Mouse (Mus musculus): ENCODE measurements around the gene Igsf8.
A peak's percentile ranks its signal among the peaks of the same experiment; 100 is the strongest.

Gene Igsf8

GRCm38 (mm10) chr1:172274116-172274515 is 12.7 kb downstream of the Igsf8 start:
- no peak for DNase-seq

GRCm38 (mm10) chr1:172274547-172274946 is 13.1 kb downstream of the Igsf8 start:
- DNase-seq = no peak

- DNase-seq = peak; percentile 12
Observed at GRCm38 (mm10) chr1:172277172-172277571, 15.7 kb downstream of the Igsf8 start.

GRCm38 (mm10) chr1:172278328-172278727 is 16.9 kb downstream of the Igsf8 start:
- DNase-seq = no peak

- no peak for DNase-seq
Observed at GRCm38 (mm10) chr1:172279768-172280509, 18.5 kb downstream of the Igsf8 start.

- DNase-seq = no peak
Observed at GRCm38 (mm10) chr1:172281522-172282254, 20.2 kb downstream of the Igsf8 start.

- DNase-seq = no peak
Observed at GRCm38 (mm10) chr1:172283073-172283472, 21.6 kb downstream of the Igsf8 start.

GRCm38 (mm10) chr1:172284221-172284620 is 22.8 kb downstream of the Igsf8 start:
- DNase-seq = no peak

GRCm38 (mm10) chr1:172286740-172287139 is 25.3 kb downstream of the Igsf8 start:
- no peak for DNase-seq

GRCm38 (mm10) chr1:172288900-172289616 is 27.6 kb downstream of the Igsf8 start:
- no peak for DNase-seq

- no peak for DNase-seq
Observed at GRCm38 (mm10) chr1:172289617-172289946, 28.1 kb downstream of the Igsf8 start.

GRCm38 (mm10) chr1:172292880-172293279 is 31.4 kb downstream of the Igsf8 start:
- DNase-seq = no peak

- no peak for DNase-seq
Observed at GRCm38 (mm10) chr1:172293449-172293848, 32.0 kb downstream of the Igsf8 start.

GRCm38 (mm10) chr1:172295751-172296197 is 34.3 kb downstream of the Igsf8 start:
- DNase-seq = no peak

GRCm38 (mm10) chr1:172296816-172297510 is 35.5 kb downstream of the Igsf8 start:
- no peak for DNase-seq

- no peak for DNase-seq
Observed at GRCm38 (mm10) chr1:172297611-172298537, 36.4 kb downstream of the Igsf8 start, which contains the start of gene Atp1a2. TSS of gene Atp1a2 (minus strand) at chr1:172298064.

GRCm38 (mm10) chr1:172299528-172299927 is 38.1 kb downstream of the Igsf8 start:
- DNase-seq = no peak

- no peak for DNase-seq
Observed at GRCm38 (mm10) chr1:172300247-172300646, 38.8 kb downstream of the Igsf8 start.

- DNase-seq = no peak
Observed at GRCm38 (mm10) chr1:172301180-172301579, 39.7 kb downstream of the Igsf8 start.

- no peak for DNase-seq
Observed at GRCm38 (mm10) chr1:172302311-172302710, 40.9 kb downstream of the Igsf8 start.

- no peak for DNase-seq
Observed at GRCm38 (mm10) chr1:172302851-172303250, 41.4 kb downstream of the Igsf8 start.

GRCm38 (mm10) chr1:172304443-172304842 is 43.0 kb downstream of the Igsf8 start:
- no peak for DNase-seq

Data from thymus, postnatal 25 days (tissue).